Mouse (Mus musculus) lung, embryonic 14.5 days (tissue): ENCODE data around the gene Nptxr. TPM values are rescaled to one million over a fixed set of nuclear protein-coding genes. Genes with fewer than 3 reads are reported as not detected.

Experiments used
- ATAC-seq: fragments of 200-750 bp; cut with Nextera tagmentation; 2 replicates; pipeline ENCODE4 v1.8.0; 2017; ENCODE audit warnings: mild to moderate bottlenecking, moderate TSS enrichment, moderate library complexity; ENCODE audit not compliant: insufficient read depth
- DNase-seq: peaks from one replicate; pipeline ENCODE4 v3.0.0-alpha.2; 2015
- H3K27ac ChIP-seq: fragments of 300-500 bp; sonication (generic); 2 replicates; pipeline ENCODE4 v1.5.1; 2014; ENCODE audit warnings: low read depth, mild to moderate bottlenecking, moderate library complexity
- H3K27me3 ChIP-seq: fragments of 300-500 bp; sonication (generic); 2 replicates; pipeline ENCODE4 v1.6.1; 2014; ENCODE audit warnings: low read length, control low read depth; ENCODE audit not compliant: insufficient read depth
- H3K36me3 ChIP-seq: fragments of 300-500 bp; sonication (generic); 2 replicates; pipeline ENCODE4 v1.6.1; 2014; ENCODE audit warnings: control low read depth; ENCODE audit not compliant: insufficient read depth
- H3K4me1 ChIP-seq: fragments of 300-500 bp; sonication (generic); 2 replicates; pipeline ENCODE4 v1.6.1; 2014; ENCODE audit warnings: antibody characterized with exemption, control low read depth; ENCODE audit not compliant: insufficient read depth
- H3K4me2 ChIP-seq: fragments of 300-500 bp; sonication (generic); 2 replicates; pipeline ENCODE4 v1.6.1; 2014; ENCODE audit warnings: mild to moderate bottlenecking
- H3K4me3 ChIP-seq: fragments of 300-500 bp; sonication (generic); 2 replicates; pipeline ENCODE4 v1.5.1; 2014; ENCODE audit warnings: low read depth, low read length
- H3K9ac ChIP-seq: fragments of 300-500 bp; sonication (generic); 2 replicates; pipeline ENCODE4 v1.6.1; 2014
- H3K9me3 ChIP-seq: fragments of 300-500 bp; sonication (generic); 2 replicates; pipeline ENCODE4 v1.6.1; 2016; ENCODE audit warnings: low read depth, low read length, control low read depth
- CTCF ChIP-seq: IDR thresholded peaks from 2 replicates; pipeline ENCODE4 v1.5.1; 2016; ENCODE audit warnings: antibody characterized with exemption, low read depth
- WGBS: fragments of 180-500 bp; shearing (Covaris S2); extraction: QIAGEN DNeasy Blood & Tissue Kit; methylation state at CpG from one replicate; pipeline ENCODE4 v1.1.7; 2014; 5-methylcytosine and 5-hydroxymethylcytosine counted together
- polyA plus RNA-seq: library from polyadenylated mRNA; unstranded; fragments of >200 nt; fragmentation: Nextera tagmentation; extraction: Ambion mirVana; gene quantifications from 2 replicates; pipeline ENCODE4 v1.2.1, GENCODE M21; 2014

Gene Nptxr
- polyA plus RNA-seq, 1 experiment from 2014 or later = 2.0 TPM

- WGBS = 20% methylated on average over 8 of the region's 8 CpGs
- TF ChIP-seq CTCF = no peak
- peak overlapping the region; percentile 90 for H3K4me2 ChIP-seq
- no peaks in the 10 kb centered on the region for H3K9me3 ChIP-seq
- ATAC-seq = 0 out of 2 replicates have a peak, but pooled peaks have one; percentile 1
- peaks cover 56% of the 10 kb centered on the region for H3K27me3 ChIP-seq
- no peaks in the 10 kb centered on the region for H3K4me1 ChIP-seq
- peak overlapping the region; percentile 60; the same call in 1 of the 2 replicates for H3K4me3 ChIP-seq
- H3K9ac ChIP-seq = no peak overlapping the region
- H3K27ac ChIP-seq = no peak overlapping the region
- H3K36me3 ChIP-seq = no peaks in the 10 kb centered on the region
- no peak for DNase-seq
These were observed 680 bp upstream of the Nptxr start for GRCm38 (mm10) chr15:79805246-79805645.

- Histone ChIP-seq H3K27ac (no peak overlapping the region), H3K4me1 (no peaks in the 10 kb centered on the region), H3K9ac (peak overlapping the region; percentile 58), H3K4me2 (peak overlapping the region; percentile 90), H3K27me3 (peaks cover 56% of the 10 kb centered on the region), H3K9me3 (no peaks in the 10 kb centered on the region), H3K4me3 (peak overlapping the region; percentile 60), H3K36me3 (no peaks in the 10 kb centered on the region)
- TF ChIP-seq CTCF = no peak
- ATAC-seq = peak; percentile 55
- peak; percentile 64 for DNase-seq
- WGBS = 4% methylated on average over 81 of the region's 81 CpGs
These were observed 824 bp downstream of the Nptxr start for GRCm38 (mm10) chr15:79803533-79804351.

DNA sequence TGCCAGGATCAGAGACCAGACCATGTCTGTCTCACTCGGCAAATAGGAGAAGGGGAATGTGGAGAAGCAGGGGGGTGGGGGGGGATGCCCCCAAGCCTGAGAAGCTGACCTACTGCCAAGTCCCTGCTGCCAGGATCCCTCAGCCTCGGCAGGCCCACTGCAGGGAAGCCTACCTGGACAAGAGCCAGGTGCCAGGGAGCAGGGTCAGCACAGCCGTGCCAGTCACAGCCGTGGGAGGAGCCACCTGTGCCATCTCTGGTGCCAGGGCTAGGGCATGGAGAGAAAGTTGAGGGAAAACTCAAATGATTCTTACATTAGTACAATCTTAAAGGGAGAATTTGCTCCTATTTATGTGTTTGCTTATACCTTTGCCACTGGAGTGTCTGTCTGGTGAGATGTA lies 2.3 kb downstream of the Nptxr start:
- Histone ChIP-seq H3K9ac (no peak overlapping the region), H3K27me3 (peaks cover 51% of the 10 kb centered on the region), H3K9me3 (no peaks in the 10 kb centered on the region), H3K4me2 (no peak overlapping the region), H3K36me3 (no peaks in the 10 kb centered on the region), H3K4me3 (no peak overlapping the region), H3K27ac (no peak overlapping the region), H3K4me1 (no peaks in the 10 kb centered on the region)
- no peak for TF ChIP-seq CTCF
- no peak for ATAC-seq
- WGBS = 46% methylated on average over 4 of the region's 4 CpGs
- DNase-seq = no peak

GRCm38 (mm10) chr15:79801646-79802045 lies 2.9 kb downstream of the Nptxr start:
- no peak overlapping the region for H3K4me2 ChIP-seq
- no peaks in the 10 kb centered on the region for H3K9me3 ChIP-seq
- DNase-seq (no peak), ATAC-seq (no peak)
- H3K27me3 ChIP-seq = peaks cover 49% of the 10 kb centered on the region
- H3K4me3 ChIP-seq = no peak overlapping the region
- no peaks in the 10 kb centered on the region for H3K4me1 ChIP-seq
- TF ChIP-seq CTCF = no peak
- H3K9ac ChIP-seq = no peak overlapping the region
- WGBS = 70% methylated on average over 2 of the region's 2 CpGs
- H3K36me3 ChIP-seq = no peaks in the 10 kb centered on the region
- H3K27ac ChIP-seq = no peak overlapping the region

- ATAC-seq (no peak), DNase-seq (no peak)
- no peaks in the 10 kb centered on the region for H3K36me3 ChIP-seq
- H3K4me2 ChIP-seq = no peak overlapping the region
- no peak overlapping the region for H3K4me3 ChIP-seq
- 64% methylated on average over 11 of the region's 11 CpGs for WGBS
- no peak overlapping the region for H3K27ac ChIP-seq
- TF ChIP-seq CTCF = no peak
- H3K9ac ChIP-seq = no peak overlapping the region
- peaks cover 40% of the 10 kb centered on the region for H3K27me3 ChIP-seq
- no peaks in the 10 kb centered on the region for H3K4me1 ChIP-seq
- no peaks in the 10 kb centered on the region for H3K9me3 ChIP-seq
These were observed 3.9 kb downstream of the Nptxr start for GRCm38 (mm10) chr15:79800701-79801100.

- no peaks in the 10 kb centered on the region for H3K36me3 ChIP-seq
- WGBS = 81% methylated on average over 10 of the region's 10 CpGs
- H3K4me2 ChIP-seq = no peak overlapping the region
- no peak for DNase-seq
- H3K4me1 ChIP-seq = no peaks in the 10 kb centered on the region
- peaks cover 20% of the 10 kb centered on the region for H3K27me3 ChIP-seq
- TF ChIP-seq CTCF = no peak
- H3K4me3 ChIP-seq = no peak overlapping the region
- no peak overlapping the region for H3K9ac ChIP-seq
- H3K27ac ChIP-seq = no peak overlapping the region
- no peaks in the 10 kb centered on the region for H3K9me3 ChIP-seq
- ATAC-seq = no peak
These were observed 6.0 kb downstream of the Nptxr start for GRCm38 (mm10) chr15:79798591-79798990.

DNA sequence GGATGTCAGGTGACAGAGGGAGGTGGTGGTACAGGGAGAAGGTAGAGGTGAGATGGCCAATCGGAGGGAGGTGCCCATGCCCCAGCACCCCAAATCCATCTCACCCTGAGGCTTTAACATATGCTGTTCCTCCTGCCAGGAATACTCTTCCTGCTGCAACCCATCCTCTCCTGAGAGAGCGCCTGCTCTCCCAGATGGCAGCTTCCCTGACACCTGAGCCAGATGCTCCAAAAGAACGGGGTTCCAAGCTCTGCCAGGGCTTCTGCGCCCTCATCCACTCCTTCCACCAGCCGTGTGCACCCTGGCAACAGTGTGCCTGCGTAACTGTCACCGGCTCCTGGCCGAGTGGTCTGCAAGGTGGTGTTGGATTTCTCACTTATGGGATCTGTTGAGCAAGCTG lies 6.9 kb downstream of the Nptxr start:
- H3K27me3 ChIP-seq = peaks cover 12% of the 10 kb centered on the region
- WGBS = 80% methylated on average over 8 of the region's 8 CpGs

More for the DNA sequence above, 6.9 kb downstream of the Nptxr start:
- Histone ChIP-seq H3K9me3 (no peaks in the 10 kb centered on the region), H3K4me1 (no peaks in the 10 kb centered on the region), H3K4me2 (no peak overlapping the region), H3K4me3 (no peak overlapping the region), H3K27ac (no peak overlapping the region), H3K36me3 (no peaks in the 10 kb centered on the region), H3K9ac (no peak overlapping the region)
- TF ChIP-seq CTCF = no peak
- ATAC-seq = no peak
- no peak for DNase-seq
